Mouse (Mus musculus) hindbrain, embryonic 13.5 days (tissue): Measurements from ENCODE around the gene Wfdc6b. TPM values are rescaled to one million over a fixed set of nuclear protein-coding genes. Genes with fewer than 3 reads are reported as not detected.
"Not testable (repeated sequence)": the region's sequence is repeated elsewhere in the genome, so short reads cannot be mapped to it uniquely, and the experiment has no call there.

Experiments used
- ATAC-seq: fragments of 200-750 bp; cut with Nextera tagmentation; 2 replicates; pipeline ENCODE4 v1.8.0; 2017; ENCODE audit warnings: moderate TSS enrichment; ENCODE audit not compliant: low FRiP score
- H3K27ac ChIP-seq: fragments of 300-500 bp; sonication (generic); 2 replicates; pipeline ENCODE4 v1.5.1; 2015; ENCODE audit warnings: inconsistent platforms, mild to moderate bottlenecking, moderate library complexity
- H3K27me3 ChIP-seq: fragments of 300-500 bp; sonication (generic); 2 replicates; pipeline ENCODE4 v1.6.1; 2015; ENCODE audit warnings: mild to moderate bottlenecking, inconsistent platforms
- H3K36me3 ChIP-seq: fragments of 300-500 bp; sonication (generic); 2 replicates; pipeline ENCODE4 v1.6.1; 2015; ENCODE audit warnings: mild to moderate bottlenecking, inconsistent platforms
- H3K4me1 ChIP-seq: fragments of 300-500 bp; sonication (generic); replicated peaks from 2 replicates; pipeline ENCODE4 v1.6.1; 2015; ENCODE audit warnings: inconsistent platforms
- H3K4me2 ChIP-seq: fragments of 300-500 bp; sonication (generic); 2 replicates; pipeline ENCODE4 v1.6.1; 2015; ENCODE audit warnings: inconsistent platforms, mild to moderate bottlenecking, moderate library complexity
- H3K4me3 ChIP-seq: fragments of 300-500 bp; sonication (generic); 2 replicates; pipeline ENCODE4 v1.5.1; 2015; ENCODE audit warnings: mild to moderate bottlenecking, inconsistent platforms
- H3K9ac ChIP-seq: fragments of 300-500 bp; sonication (generic); 2 replicates; pipeline ENCODE4 v1.6.1; 2015; ENCODE audit warnings: mild to moderate bottlenecking, inconsistent platforms
- H3K9me3 ChIP-seq: fragments of 300-500 bp; sonication (generic); 2 replicates; pipeline ENCODE4 v1.6.1; 2016; ENCODE audit warnings: inconsistent platforms
- WGBS: fragments of 180-500 bp; shearing (Covaris S2); methylation state at CpG from one replicate; pipeline ENCODE4 v1.1.7; 2015; 5-methylcytosine and 5-hydroxymethylcytosine counted together
- polyA plus RNA-seq: library from polyadenylated mRNA; unstranded; fragments of >200 nt; fragmentation: Nextera tagmentation; extraction: Ambion mirVana; gene quantifications from 2 replicates; pipeline ENCODE4 v1.2.1, GENCODE M21; 2015

Gene Wfdc6b
- polyA plus RNA-seq: not detected in 2 replicates

GRCm38 (mm10) chr2:164613471-164613870 is at the start of gene Wfdc6b, which contains the start of gene Wfdc8:
TSS of gene Wfdc6b (plus strand) at chr2:164613522.
TSS of gene Wfdc8 (minus strand) at chr2:164613626.
- not testable (repeated sequence) for H3K9ac ChIP-seq, ATAC-seq, H3K4me3 ChIP-seq, H3K27ac ChIP-seq, H3K4me1 ChIP-seq, H3K9me3 ChIP-seq, H3K36me3 ChIP-seq, H3K4me2 ChIP-seq, H3K27me3 ChIP-seq
- WGBS: 63% methylated on average over 8 of the region's 8 CpGs

- Histone ChIP-seq H3K27me3 (peaks cover 45% of the 10 kb centered on the region), H3K27ac (no peak overlapping the region), H3K36me3 (no peaks in the 10 kb centered on the region), H3K9ac (no peak overlapping the region), H3K9me3 (no peaks in the 10 kb centered on the region), H3K4me3 (no peak overlapping the region), H3K4me2 (no peak overlapping the region), H3K4me1 (peaks cover 21% of the 10 kb centered on the region)
- 69% methylated on average over 5 of the region's 5 CpGs for WGBS
- ATAC-seq: no peak
Measured at GRCm38 (mm10) chr2:164564346-164564745, 49.0 kb upstream of the Wfdc6b start.

- no peaks in the 10 kb centered on the region for H3K36me3 ChIP-seq
- H3K9ac ChIP-seq: no peak overlapping the region
- no peak overlapping the region for H3K4me2 ChIP-seq
- H3K4me3 ChIP-seq: no peak overlapping the region
- H3K4me1 ChIP-seq: peaks cover 21% of the 10 kb centered on the region
- H3K9me3 ChIP-seq: no peaks in the 10 kb centered on the region
- WGBS: 90% methylated on average over 2 of the region's 2 CpGs
- peaks cover 28% of the 10 kb centered on the region for H3K27me3 ChIP-seq
- no peak overlapping the region for H3K27ac ChIP-seq
- no peak for ATAC-seq
Measured at GRCm38 (mm10) chr2:164566997-164567396, 46.3 kb upstream of the Wfdc6b start.

- no peak for ATAC-seq
- Histone ChIP-seq H3K27ac (no peak overlapping the region), H3K4me1 (peaks cover 19% of the 10 kb centered on the region), H3K9me3 (no peaks in the 10 kb centered on the region), H3K36me3 (no peaks in the 10 kb centered on the region), H3K9ac (no peak overlapping the region), H3K27me3 (peaks cover 23% of the 10 kb centered on the region), H3K4me2 (no peak overlapping the region), H3K4me3 (no peak overlapping the region)
- 95% methylated on average over 5 of the region's 5 CpGs for WGBS
Measured at GRCm38 (mm10) chr2:164567460-164567859, 45.9 kb upstream of the Wfdc6b start.

- 91% methylated on average over 6 of the region's 6 CpGs for WGBS
- not testable (repeated sequence) for H3K36me3 ChIP-seq, H3K4me3 ChIP-seq, H3K4me1 ChIP-seq, H3K27me3 ChIP-seq, H3K27ac ChIP-seq, ATAC-seq, H3K4me2 ChIP-seq, H3K9me3 ChIP-seq, H3K9ac ChIP-seq
Measured at GRCm38 (mm10) chr2:164573359-164573758, 40.0 kb upstream of the Wfdc6b start, which contains the start of gene Spint3. TSS of gene Spint3 (minus strand) at chr2:164573459.

- not testable (repeated sequence) for H3K9ac ChIP-seq, H3K27ac ChIP-seq, H3K9me3 ChIP-seq, H3K4me1 ChIP-seq, ATAC-seq, H3K4me2 ChIP-seq, H3K36me3 ChIP-seq, H3K27me3 ChIP-seq, H3K4me3 ChIP-seq
- 67% methylated on average over 13 of the region's 13 CpGs for WGBS
Measured at GRCm38 (mm10) chr2:164585025-164585725, 28.1 kb upstream of the Wfdc6b start, which contains the start of gene Wfdc6a. TSS of gene Wfdc6a (minus strand) at chr2:164585447.

GRCm38 (mm10) chr2:164592014-164592413 is 21.3 kb upstream of the Wfdc6b start:
- WGBS: 8% methylated on average over 4 of the region's 4 CpGs
- Histone ChIP-seq H3K4me2 (no peak overlapping the region), H3K9me3 (no peaks in the 10 kb centered on the region), H3K4me1 (no peaks in the 10 kb centered on the region), H3K27me3 (no peaks in the 10 kb centered on the region), H3K36me3 (no peaks in the 10 kb centered on the region), H3K27ac (no peak overlapping the region), H3K4me3 (no peak overlapping the region), H3K9ac (no peak overlapping the region)
- ATAC-seq: no peak

- H3K4me2 ChIP-seq: no peak within 1 kb of the TSS
- WGBS: 80% methylated on average over 4 of the region's 4 CpGs
Measured at GRCm38 (mm10) chr2:164593494-164593893, 19.8 kb upstream of the Wfdc6b start, which contains the start of gene Eppin. TSS of gene Eppin (minus strand) at chr2:164593594.

GRCm38 (mm10) chr2:164600179-164600578 is 13.1 kb upstream of the Wfdc6b start:
- WGBS: 67% methylated on average over 3 of the region's 3 CpGs
- Histone ChIP-seq H3K9me3 (no peaks in the 10 kb centered on the region; the same call in 1 of the 2 replicates), H3K27me3 (no peaks in the 10 kb centered on the region), H3K36me3 (no peaks in the 10 kb centered on the region), H3K27ac (no peak overlapping the region), H3K4me2 (no peak overlapping the region), H3K4me1 (no peaks in the 10 kb centered on the region), H3K9ac (no peak overlapping the region), H3K4me3 (no peak overlapping the region)
- no peak for ATAC-seq

More at GRCm38 (mm10) chr2:164593494-164593893, 19.8 kb upstream of the Wfdc6b start, which contains the start of gene Eppin:
- Histone ChIP-seq H3K27me3 (no peaks in the 10 kb centered on the region), H3K36me3 (no peaks in the 10 kb centered on the region), H3K4me1 (no peaks in the 10 kb centered on the region), H3K9ac (no peak within 1 kb of the TSS), H3K4me3 (no peak within 1 kb of the TSS), H3K27ac (no peak within 1 kb of the TSS), H3K9me3 (no peaks in the 10 kb centered on the region)
- ATAC-seq: no peak

GRCm38 (mm10) chr2:164603482-164603881 is 9.8 kb upstream of the Wfdc6b start:
- Histone ChIP-seq H3K4me3 (no peak overlapping the region), H3K27ac (no peak overlapping the region)
- WGBS: 95% methylated on average over 3 of the region's 3 CpGs

GRCm38 (mm10) chr2:164604411-164604810 is 8.9 kb upstream of the Wfdc6b start:
- WGBS: 93% methylated on average over 8 of the region's 8 CpGs
- H3K4me1 ChIP-seq: no peaks in the 10 kb centered on the region
- no peak overlapping the region for H3K4me2 ChIP-seq
- no peak for ATAC-seq
- no peaks in the 10 kb centered on the region; the same call in 1 of the 2 replicates for H3K9me3 ChIP-seq
- H3K27me3 ChIP-seq: no peaks in the 10 kb centered on the region
- no peak overlapping the region for H3K4me3 ChIP-seq
- no peaks in the 10 kb centered on the region for H3K36me3 ChIP-seq
- no peak overlapping the region for H3K9ac ChIP-seq
- H3K27ac ChIP-seq: no peak overlapping the region

More at GRCm38 (mm10) chr2:164603482-164603881, 9.8 kb upstream of the Wfdc6b start:
- no peak for ATAC-seq
- Histone ChIP-seq H3K4me2 (no peak overlapping the region), H3K36me3 (no peaks in the 10 kb centered on the region), H3K27me3 (no peaks in the 10 kb centered on the region), H3K4me1 (no peaks in the 10 kb centered on the region), H3K9ac (no peak overlapping the region), H3K9me3 (no peaks in the 10 kb centered on the region; the same call in 1 of the 2 replicates)

GRCm38 (mm10) chr2:164608781-164609180 is 4.5 kb upstream of the Wfdc6b start:
- Histone ChIP-seq H3K27me3 (no peaks in the 10 kb centered on the region), H3K4me1 (no peaks in the 10 kb centered on the region), H3K9ac (no peak overlapping the region), H3K36me3 (no peaks in the 10 kb centered on the region), H3K27ac (no peak overlapping the region), H3K9me3 (no peaks in the 10 kb centered on the region), H3K4me2 (no peak overlapping the region), H3K4me3 (no peak overlapping the region)
- no peak for ATAC-seq
- 83% methylated on average over 6 of the region's 6 CpGs for WGBS

- no peak overlapping the region for H3K9ac ChIP-seq
- ATAC-seq: no peak
- no peak overlapping the region for H3K27ac ChIP-seq
- no peaks in the 10 kb centered on the region for H3K4me1 ChIP-seq
- H3K4me2 ChIP-seq: no peak overlapping the region
- no peak overlapping the region for H3K4me3 ChIP-seq
- H3K27me3 ChIP-seq: no peaks in the 10 kb centered on the region
- H3K9me3 ChIP-seq: no peaks in the 10 kb centered on the region
- H3K36me3 ChIP-seq: no peaks in the 10 kb centered on the region
- WGBS: 92% methylated on average over 3 of the region's 3 CpGs
Measured at GRCm38 (mm10) chr2:164615386-164615785, 2.1 kb downstream of the Wfdc6b start.
